Mouse (Mus musculus) cerebellum, adult 2 months (tissue): ENCODE data around the gene Cd2bp2.
A peak's percentile ranks its signal among the peaks of the same experiment; 100 is the strongest.

Source experiments
- CTCF ChIP-seq: fragments of 200-500 bp; IDR thresholded peaks from 2 replicates; pipeline ENCODE4 v1.5.1; 2011; ENCODE audit warnings: low read depth, mild to moderate bottlenecking, control low read depth, low read length, moderate library complexity, borderline replicate concordance; ENCODE audit not compliant: insufficient read depth
- POLR2A ChIP-seq: fragments of 200-500 bp; IDR thresholded peaks from 2 replicates; pipeline ENCODE4 v1.6.1; 2011; ENCODE audit warnings: low read length, control low read depth, borderline replicate concordance; ENCODE audit not compliant: insufficient read depth

GRCm38 (mm10) chr7:127243870-127244657 is 48.2 kb upstream of the Cd2bp2 start, which contains the start of gene Zfp771:
- TF ChIP-seq POLR2A (peak; percentile 58), CTCF (no peak)
